Mouse (Mus musculus) heart, embryonic 11.5 days (tissue): ENCODE data around the gene Ube2l6. TPM values are rescaled to one million over a fixed set of nuclear protein-coding genes. Genes with fewer than 3 reads are reported as not detected.

Experiments used
- ATAC-seq: fragments of 200-750 bp; cut with Nextera tagmentation; replicated peaks from 2 replicates; pipeline ENCODE4 v1.8.0; 2017; ENCODE audit warnings: moderate library complexity; ENCODE audit not compliant: insufficient number of reproducible peaks, low FRiP score, low TSS enrichment
- H3K27ac ChIP-seq: fragments of 300-500 bp; sonication (generic); 2 replicates; pipeline ENCODE4 v1.5.1; 2014; ENCODE audit warnings: mild to moderate bottlenecking, low read depth, low read length
- H3K27me3 ChIP-seq: fragments of 300-500 bp; sonication (generic); 2 replicates; pipeline ENCODE4 v1.6.1; 2014; ENCODE audit warnings: mild to moderate bottlenecking, low read length, mixed read lengths; ENCODE audit not compliant: control insufficient read depth, insufficient read depth
- H3K36me3 ChIP-seq: fragments of 300-500 bp; sonication (generic); 2 replicates; pipeline ENCODE4 v1.6.1; 2014; ENCODE audit warnings: mild to moderate bottlenecking, low read length, moderate library complexity, mixed read lengths; ENCODE audit not compliant: control insufficient read depth, insufficient read depth
- H3K4me1 ChIP-seq: fragments of 300-500 bp; sonication (generic); 2 replicates; pipeline ENCODE4 v1.6.1; 2014; ENCODE audit warnings: low read length; ENCODE audit not compliant: control insufficient read depth, insufficient read depth
- H3K4me2 ChIP-seq: fragments of 300-500 bp; sonication (generic); 2 replicates; pipeline ENCODE4 v1.6.1; 2014; ENCODE audit warnings: mild to moderate bottlenecking, moderate library complexity
- H3K4me3 ChIP-seq: fragments of 300-500 bp; sonication (generic); 2 replicates; pipeline ENCODE4 v1.5.1; 2014; ENCODE audit warnings: low read depth, low read length
- H3K9ac ChIP-seq: fragments of 300-500 bp; sonication (generic); 2 replicates; pipeline ENCODE4 v1.6.1; 2014; ENCODE audit warnings: mild to moderate bottlenecking, low read depth, low read length, moderate library complexity
- H3K9me3 ChIP-seq: fragments of 300-500 bp; sonication (generic); replicated peaks from 2 replicates; pipeline ENCODE4 v1.6.1; 2016; ENCODE audit warnings: low read length; ENCODE audit not compliant: control insufficient read depth
- WGBS: fragments of 180-500 bp; shearing (Covaris S2); extraction: QIAGEN DNeasy Blood & Tissue Kit; methylation state at CpG from one replicate; pipeline ENCODE4 v1.1.7; 2014; ENCODE audit not compliant: insufficient replicate concordance; 5-methylcytosine and 5-hydroxymethylcytosine counted together
- polyA plus RNA-seq: library from polyadenylated mRNA; unstranded; fragments of >200 nt; fragmentation: Nextera tagmentation; extraction: Ambion mirVana; gene quantifications from 2 replicates; pipeline ENCODE4 v1.2.1, GENCODE M21; 2014

Gene Ube2l6
- polyA plus RNA-seq, 1 experiment from 2014 or later, result 105 TPM

GRCm38 (mm10) chr2:84837107-84837506 is 38.5 kb downstream of the Ube2l6 start:
- Histone ChIP-seq H3K4me1 (peaks cover 20% of the 10 kb centered on the region), H3K4me2 (no peak overlapping the region), H3K9ac (no peak overlapping the region), H3K27me3 (peaks cover 7% of the 10 kb centered on the region; the same call in 1 of the 2 replicates), H3K36me3 (no peaks in the 10 kb centered on the region), H3K4me3 (no peak overlapping the region), H3K27ac (no peak overlapping the region), H3K9me3 (no peaks in the 10 kb centered on the region)
- ATAC-seq, result no peak
- WGBS, result 55% methylated on average over 8 of the region's 8 CpGs

- Histone ChIP-seq H3K9me3 (no peaks in the 10 kb centered on the region), H3K9ac (no peak overlapping the region), H3K27ac (no peak overlapping the region), H3K4me2 (peak overlapping the region; percentile 93), H3K4me3 (no peak overlapping the region), H3K27me3 (peaks cover 7% of the 10 kb centered on the region; the same call in 1 of the 2 replicates), H3K36me3 (no peaks in the 10 kb centered on the region), H3K4me1 (peaks cover 22% of the 10 kb centered on the region)
- WGBS, result 36% methylated on average over 9 of the region's 9 CpGs
- no peak for ATAC-seq
Measured at GRCm38 (mm10) chr2:84837817-84838592, 39.4 kb downstream of the Ube2l6 start.

- Histone ChIP-seq H3K27me3 (peaks cover 7% of the 10 kb centered on the region; the same call in 1 of the 2 replicates), H3K36me3 (no peaks in the 10 kb centered on the region), H3K9ac (peak within 1 kb of the TSS; percentile 97), H3K4me1 (peaks cover 25% of the 10 kb centered on the region), H3K9me3 (no peaks in the 10 kb centered on the region), H3K4me3 (peak within 1 kb of the TSS; percentile 81), H3K4me2 (peak within 1 kb of the TSS; percentile 93), H3K27ac (peak within 1 kb of the TSS; percentile 98)
- no peak for ATAC-seq
- 22% methylated on average over 10 of the region's 10 CpGs for WGBS
Measured at GRCm38 (mm10) chr2:84838593-84838949, 39.9 kb downstream of the Ube2l6 start, which contains the start of gene Slc43a1. Gene Slc43a1, plus strand, starts transcription at chr2:84838850.

- H3K4me3 ChIP-seq, result peak overlapping the region; percentile 81
- 0 out of 2 replicates have a peak, but pooled peaks have one; percentile 37 for ATAC-seq
- H3K9me3 ChIP-seq, result no peaks in the 10 kb centered on the region
- H3K36me3 ChIP-seq, result no peaks in the 10 kb centered on the region; the same call in 1 of the 2 replicates
- peaks cover 7% of the 10 kb centered on the region; the same call in 1 of the 2 replicates for H3K27me3 ChIP-seq
- peak overlapping the region; percentile 98 for H3K27ac ChIP-seq
- peaks cover 31% of the 10 kb centered on the region for H3K4me1 ChIP-seq
- under 1% methylated on average over 47 of the region's 47 CpGs for WGBS
- peak overlapping the region; percentile 93 for H3K4me2 ChIP-seq
- peak overlapping the region; percentile 97 for H3K9ac ChIP-seq
Measured at GRCm38 (mm10) chr2:84838993-84839980, 40.7 kb downstream of the Ube2l6 start.

GRCm38 (mm10) chr2:84840016-84840747 is 41.6 kb downstream of the Ube2l6 start:
- peak; percentile 85 for ATAC-seq
- Histone ChIP-seq H3K9ac (peak overlapping the region; percentile 97), H3K36me3 (no peaks in the 10 kb centered on the region; the same call in 1 of the 2 replicates), H3K9me3 (no peaks in the 10 kb centered on the region), H3K4me2 (peak overlapping the region; percentile 93), H3K27ac (peak overlapping the region; percentile 98), H3K27me3 (peaks cover 7% of the 10 kb centered on the region; the same call in 1 of the 2 replicates), H3K4me3 (peak overlapping the region; percentile 81), H3K4me1 (peaks cover 35% of the 10 kb centered on the region)
- 0% methylated on average over 54 of the region's 54 CpGs for WGBS

- peak overlapping the region; percentile 81 for H3K4me3 ChIP-seq
- ATAC-seq, result peak; percentile 11; the same call in 1 of the 2 replicates
- peaks cover 7% of the 10 kb centered on the region; the same call in 1 of the 2 replicates for H3K27me3 ChIP-seq
- H3K9me3 ChIP-seq, result no peaks in the 10 kb centered on the region
- peaks cover 2% of the 10 kb centered on the region for H3K36me3 ChIP-seq
- 6% methylated on average over 17 of the region's 17 CpGs for WGBS
- peak overlapping the region; percentile 93 for H3K4me2 ChIP-seq
- peak overlapping the region; percentile 97 for H3K9ac ChIP-seq
- H3K27ac ChIP-seq, result peak overlapping the region; percentile 98
- H3K4me1 ChIP-seq, result peaks cover 42% of the 10 kb centered on the region
Measured at GRCm38 (mm10) chr2:84840748-84841563, 42.3 kb downstream of the Ube2l6 start.

- peaks cover 42% of the 10 kb centered on the region for H3K4me1 ChIP-seq
- peaks cover 7% of the 10 kb centered on the region; the same call in 1 of the 2 replicates for H3K27me3 ChIP-seq
- peak overlapping the region; percentile 81 for H3K4me3 ChIP-seq
- peaks cover 2% of the 10 kb centered on the region for H3K36me3 ChIP-seq
- peak; percentile 78 for ATAC-seq
- peak overlapping the region; percentile 72 for H3K27ac ChIP-seq
- H3K9ac ChIP-seq, result peak overlapping the region; percentile 97
- no peaks in the 10 kb centered on the region for H3K9me3 ChIP-seq
- H3K4me2 ChIP-seq, result peak overlapping the region; percentile 93
Measured at GRCm38 (mm10) chr2:84841905-84842304, 43.3 kb downstream of the Ube2l6 start.
